Mouse (Mus musculus) bone marrow macrophage, adult 2 months (primary cell): ENCODE results near the gene Tamm41.

ENCODE experiments used
- CTCF ChIP-seq: IDR thresholded peaks from 2 replicates; pipeline ENCODE4 v1.5.1; 2012; ENCODE audit warnings: low read depth, mild to moderate bottlenecking, low read length, moderate library complexity
- POLR2A ChIP-seq: IDR thresholded peaks from 2 replicates; pipeline ENCODE4 v1.6.1; 2012; ENCODE audit warnings: mild to moderate bottlenecking, low read depth, low read length, borderline replicate concordance

GRCm38 (mm10) chr6:115010304-115010703 is 27.4 kb downstream of the Tamm41 start:
- TF ChIP-seq CTCF (no peak), POLR2A (no peak)
